Mouse (Mus musculus) 3134 (cell line): ENCODE measurements around the gene Cgn.

Experiments used
- DNase-seq: peaks from one replicate; pipeline ENCODE4 v3.0.0-alpha.2; 2011; ENCODE audit warnings: low spot score; ENCODE audit not compliant: insufficient read length; ENCODE audit errors: extremely low read depth

Gene Cgn

GRCm38 (mm10) chr3:94786367-94786835, at the start of gene Cgn:
Gene Cgn (minus strand): TSS chr3:94786492.
- DNase-seq, result no peak

DNA sequence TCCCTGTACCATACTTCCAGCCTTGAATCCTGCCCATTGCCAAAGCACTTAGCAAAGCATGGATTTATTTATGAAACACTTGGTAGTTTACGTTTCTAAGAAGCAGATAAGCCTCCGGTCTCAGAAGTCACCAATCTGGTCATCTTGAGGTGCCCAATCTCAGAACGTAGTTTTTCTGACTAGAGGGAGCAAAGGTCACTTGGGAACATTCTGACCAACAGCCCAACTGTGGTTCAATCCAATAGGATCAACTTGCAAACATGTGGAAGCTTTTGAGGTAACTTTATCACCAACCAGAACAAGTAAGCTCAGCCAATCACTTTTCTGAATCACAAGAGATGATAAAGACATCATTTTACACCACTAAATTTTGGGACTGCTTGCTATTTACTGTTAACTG, 49.1 kb upstream of the Cgn start:
- no peak for DNase-seq

GRCm38 (mm10) chr3:94833358-94833757, 47.1 kb upstream of the Cgn start:
- DNase-seq, result no peak

GRCm38 (mm10) chr3:94832701-94833100, 46.4 kb upstream of the Cgn start:
- no peak for DNase-seq

DNA sequence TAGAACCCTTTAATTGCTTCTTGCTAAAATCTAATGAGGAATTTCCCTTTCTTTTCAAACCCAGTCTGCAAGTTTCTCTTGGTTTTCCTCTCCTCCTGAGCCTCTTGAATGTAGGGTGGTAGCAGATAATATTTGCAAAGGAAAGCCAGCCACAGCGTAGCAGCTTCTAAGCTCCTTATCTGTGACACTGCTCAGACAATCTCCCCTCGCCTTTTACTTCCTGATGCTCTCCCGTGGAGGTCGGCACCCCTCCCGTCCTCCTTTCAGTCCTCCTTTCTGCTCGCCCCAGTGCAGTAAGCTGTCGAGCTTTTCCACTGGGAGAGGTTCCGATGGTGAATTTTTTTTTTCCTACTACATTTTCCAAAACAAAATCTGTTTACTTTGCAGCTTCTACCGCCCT, 45.8 kb upstream of the Cgn start:
- no peak for DNase-seq

DNA sequence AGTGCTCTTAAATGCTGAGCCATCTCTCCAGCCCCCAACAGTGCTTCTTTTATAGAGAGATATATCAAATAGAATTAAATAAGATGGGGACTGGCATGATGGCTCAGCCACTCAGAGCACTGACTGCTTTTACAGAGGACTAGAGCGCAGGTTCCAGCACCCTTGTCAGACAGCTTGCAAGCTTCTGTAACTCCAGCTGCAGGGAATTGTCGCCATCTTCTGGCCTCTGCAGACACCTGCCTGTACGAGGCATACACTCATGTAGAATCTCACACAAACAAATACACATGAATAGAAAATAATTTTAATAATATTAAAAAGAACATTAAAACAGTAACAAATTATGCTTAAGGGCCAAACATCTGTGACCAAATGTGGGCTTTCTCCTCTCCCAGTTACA, 37.8 kb upstream of the Cgn start:
- no peak for DNase-seq

DNA sequence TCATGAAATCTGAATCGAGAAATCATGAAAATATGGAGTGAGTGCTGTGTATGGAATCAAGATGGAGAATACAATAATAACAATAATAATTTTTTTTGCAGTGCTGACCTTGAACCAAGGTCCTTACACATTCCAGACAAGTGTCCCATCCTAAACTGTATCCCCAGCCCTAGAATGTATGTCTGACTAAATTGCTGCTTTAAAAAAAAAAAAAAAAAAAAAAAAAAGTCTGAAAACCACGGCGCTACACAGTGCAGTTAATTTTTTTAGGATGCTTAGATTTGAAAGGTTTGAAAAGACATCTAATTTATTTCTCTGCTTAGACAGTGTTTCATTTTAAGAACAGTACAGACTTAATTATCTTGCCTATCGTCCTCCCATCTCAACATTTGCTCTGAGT, 35.8 kb upstream of the Cgn start:
- DNase-seq, result no peak

- peak; percentile 16 for DNase-seq
These were observed 34.8 kb upstream of the Cgn start for GRCm38 (mm10) chr3:94821008-94821638.

DNA sequence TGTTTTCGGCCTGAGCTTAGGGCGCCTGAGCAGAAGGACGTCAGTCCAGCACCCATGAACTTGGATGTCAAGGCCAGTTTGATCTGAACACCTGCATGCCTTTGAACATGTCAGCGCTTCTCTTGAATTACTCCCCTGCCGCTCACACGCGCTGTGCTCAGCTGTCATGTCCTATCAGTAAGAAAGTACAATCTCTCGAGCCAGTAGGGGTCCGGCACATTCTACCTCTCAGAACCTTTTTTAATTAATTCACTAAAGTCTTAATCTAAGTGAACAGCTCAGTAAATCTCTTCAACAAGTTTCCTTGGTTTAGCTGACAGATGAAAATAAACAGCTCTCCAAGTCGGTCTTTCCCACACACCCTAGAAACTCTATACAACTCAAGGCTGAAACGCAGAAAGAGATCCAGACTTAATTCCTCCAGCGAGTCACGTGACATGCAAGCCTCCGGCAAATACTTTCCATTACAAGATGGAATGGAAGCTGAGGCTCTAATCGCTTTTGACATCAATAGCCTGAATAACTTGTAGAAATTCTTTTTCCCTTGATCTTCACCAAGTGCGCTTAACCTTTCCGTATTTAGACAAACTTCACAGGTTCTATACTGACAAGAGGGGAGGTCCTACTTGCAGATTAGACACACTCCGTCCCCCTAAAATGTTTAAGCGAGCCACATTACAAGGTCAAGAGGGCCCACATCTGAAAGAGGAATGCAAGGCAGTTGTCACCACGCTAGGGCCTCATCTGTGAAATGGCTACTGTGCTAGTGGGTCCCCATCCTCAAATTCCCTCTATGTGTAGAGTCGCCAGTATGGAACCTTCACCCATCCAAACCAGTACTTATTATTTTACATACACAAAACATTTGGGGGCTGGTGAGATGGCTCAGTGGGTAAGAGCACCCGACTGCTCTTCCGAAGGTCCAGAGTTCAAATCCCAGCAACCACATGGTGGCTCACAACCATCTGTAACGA, 33.4 kb upstream of the Cgn start:
- DNase-seq, result no peak

DNA sequence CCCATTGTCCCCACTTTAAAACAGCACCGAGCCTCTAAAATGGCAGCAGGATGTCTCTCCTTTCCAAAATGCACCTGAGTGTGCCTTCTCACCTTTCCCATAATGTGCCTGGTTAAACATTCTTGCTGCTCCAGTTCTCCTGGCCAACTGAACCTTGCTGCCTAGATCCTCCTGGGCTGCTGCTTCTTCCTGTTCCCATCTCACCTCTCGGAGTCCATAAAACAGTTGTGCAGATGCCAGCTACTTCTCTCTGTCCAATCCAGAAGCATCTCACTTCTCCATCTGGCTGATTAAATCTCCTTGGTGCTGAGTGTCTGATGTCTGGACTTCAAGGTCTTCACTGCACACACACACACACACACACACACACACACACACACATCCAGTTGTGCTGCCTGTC, 31.4 kb upstream of the Cgn start:
- DNase-seq, result no peak

DNA sequence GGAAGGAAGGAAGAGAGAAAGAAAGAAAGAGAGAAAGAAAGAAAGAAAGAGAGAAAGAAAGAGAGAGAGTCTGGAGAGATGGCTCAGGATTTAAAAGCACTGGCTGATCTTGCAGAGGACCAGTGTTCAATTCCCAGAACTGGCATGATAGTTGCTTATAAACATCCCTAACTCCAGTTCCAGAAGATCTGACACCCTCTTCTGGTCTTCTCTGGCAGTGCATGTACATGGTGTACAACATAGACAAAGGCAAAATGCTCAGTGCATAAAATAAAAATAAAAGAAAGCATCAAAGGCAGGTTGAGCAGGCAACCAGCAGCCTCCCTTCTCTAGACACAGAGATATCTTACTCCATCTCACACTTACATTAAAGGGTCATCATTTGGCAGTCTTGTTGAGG, 29.3 kb upstream of the Cgn start:
- no peak for DNase-seq

GRCm38 (mm10) chr3:94814663-94815062, 28.4 kb upstream of the Cgn start:
- DNase-seq, result no peak

DNA sequence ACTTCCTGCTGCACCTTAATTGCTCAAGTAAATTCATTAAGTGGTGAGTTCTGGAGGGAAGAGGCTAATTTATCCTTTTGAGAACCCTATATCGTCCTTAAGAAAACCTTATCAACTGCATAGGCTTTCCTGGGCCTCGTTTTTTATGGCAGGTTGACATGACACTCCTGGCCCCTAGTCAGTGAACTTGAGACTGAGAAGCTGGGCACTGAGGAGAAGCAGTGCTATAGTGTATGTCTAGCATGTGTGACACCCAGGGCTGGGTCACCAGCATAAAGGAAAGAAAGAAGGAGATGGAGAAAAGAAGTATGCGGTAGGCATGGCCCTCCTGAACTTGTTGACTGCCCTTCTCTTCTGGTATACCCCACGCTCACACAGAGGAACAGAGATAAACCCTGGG, 27.8 kb upstream of the Cgn start:
- no peak for DNase-seq

DNA sequence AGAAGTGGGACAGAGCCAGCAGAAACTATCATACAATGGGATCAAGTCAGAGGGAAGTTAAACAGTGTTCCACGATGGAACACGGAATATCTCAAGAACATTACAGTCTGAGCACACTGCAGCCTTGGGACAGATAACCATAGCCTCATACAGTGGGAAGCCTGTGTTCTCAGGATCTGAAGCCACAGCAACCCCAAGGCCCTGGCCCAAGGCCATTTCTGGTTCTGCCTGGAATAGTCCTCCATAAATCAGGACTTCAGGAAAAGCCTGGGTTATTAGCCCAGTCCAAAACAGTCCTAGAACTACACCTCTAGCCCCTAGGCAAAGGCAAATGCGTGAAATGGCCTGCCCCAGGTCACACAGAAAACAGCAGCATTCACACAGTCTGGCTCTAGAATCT, 27.4 kb upstream of the Cgn start:
- no peak for DNase-seq

DNA sequence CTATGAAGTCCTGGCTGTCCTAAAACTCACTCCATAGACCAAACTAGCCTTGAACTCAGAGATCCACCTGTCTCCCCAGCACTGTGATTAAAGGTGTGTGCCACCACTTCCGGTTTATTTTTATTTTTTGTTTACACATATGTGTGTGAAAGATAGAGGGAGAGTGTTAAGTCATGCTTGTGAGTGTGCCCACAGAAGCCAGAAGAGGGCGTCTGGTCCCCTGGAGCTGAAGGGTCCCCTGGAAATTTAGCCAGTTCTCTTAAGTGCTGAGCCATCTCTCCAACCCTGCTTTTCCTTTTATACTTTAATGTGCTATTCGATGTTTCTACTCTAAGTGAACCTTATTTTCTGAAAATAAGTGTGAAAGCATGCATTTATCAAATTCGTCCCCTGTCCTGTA, 25.3 kb upstream of the Cgn start:
- no peak for DNase-seq

DNA sequence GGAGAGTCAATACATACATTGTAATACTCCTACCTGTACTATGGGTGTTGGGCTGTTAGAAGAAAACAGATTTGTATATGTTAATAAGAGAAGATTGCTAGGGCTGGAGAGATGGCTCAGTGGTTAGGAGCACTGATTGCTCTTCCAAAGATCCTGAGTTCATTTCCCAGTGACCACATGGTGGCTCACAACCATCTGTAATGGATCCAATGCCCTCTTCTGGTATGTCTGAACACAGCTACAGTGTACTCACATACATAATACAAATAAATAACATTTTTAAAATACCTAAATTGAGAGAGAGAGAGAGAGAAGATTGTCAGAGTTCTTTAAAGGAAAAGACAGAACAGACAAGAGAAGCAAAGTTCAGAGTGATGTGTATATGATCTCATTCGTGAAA, 22.0 kb upstream of the Cgn start:
- no peak for DNase-seq

GRCm38 (mm10) chr3:94804976-94805375, 18.7 kb upstream of the Cgn start:
- DNase-seq, result no peak

- DNase-seq, result peak; percentile 55
These were observed 17.9 kb upstream of the Cgn start for GRCm38 (mm10) chr3:94804146-94804545.

DNA sequence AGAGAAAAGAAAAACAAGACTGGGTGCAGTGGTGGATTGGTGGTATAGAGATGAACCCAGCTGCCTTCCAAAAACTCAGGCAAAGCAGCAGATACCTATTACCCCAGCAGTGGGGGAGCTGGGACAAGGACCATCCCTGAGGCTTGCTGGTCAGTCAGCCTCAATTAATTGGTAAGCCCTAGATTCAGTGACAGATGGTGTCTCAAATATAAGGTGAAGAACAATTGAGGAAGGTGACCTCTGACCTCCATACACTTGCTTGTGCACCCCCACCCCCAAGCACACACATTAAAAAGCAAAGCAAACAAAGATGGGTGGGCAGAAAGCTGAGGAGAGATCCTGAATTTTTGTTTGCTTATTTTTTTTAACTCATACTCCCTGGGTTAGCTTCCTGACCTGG, 9.9 kb upstream of the Cgn start:
- DNase-seq, result no peak

DNA sequence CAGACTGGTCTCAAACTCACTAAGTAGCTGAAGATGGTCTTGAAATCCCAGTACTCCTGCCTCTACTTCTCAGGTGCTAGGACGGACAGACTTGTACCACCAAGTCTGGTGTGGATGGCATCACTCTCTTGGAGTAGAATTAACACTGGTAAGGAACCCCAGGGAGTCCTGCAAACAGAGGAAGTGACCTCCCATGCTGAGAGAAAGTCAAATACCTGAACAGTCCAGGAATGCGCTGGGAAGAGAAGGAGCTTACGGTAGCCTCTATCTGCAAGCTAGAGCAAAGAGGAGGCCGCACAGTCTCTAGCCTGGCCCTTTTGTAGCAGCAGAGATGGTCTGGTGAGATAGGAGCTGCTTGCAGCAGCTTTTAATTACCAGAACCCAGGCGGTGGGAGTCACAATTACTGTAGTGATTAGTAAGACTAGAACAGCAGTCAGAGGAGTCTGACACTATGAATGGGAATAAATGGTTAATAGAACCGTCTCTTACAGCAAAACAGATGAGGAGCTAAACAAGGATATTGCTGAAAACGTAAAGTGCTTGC, 9.4 kb upstream of the Cgn start:
- no peak for DNase-seq

- DNase-seq, result no peak
These were observed 8.1 kb upstream of the Cgn start for GRCm38 (mm10) chr3:94794359-94794758.

GRCm38 (mm10) chr3:94793672-94794071, 7.4 kb upstream of the Cgn start:
- no peak for DNase-seq
